Mouse (Mus musculus) ovary, adult 10 weeks (tissue): ENCODE results near the gene Msh6. TPM values are rescaled to one million over a fixed set of nuclear protein-coding genes. Genes with fewer than 3 reads are reported as not detected.

Experiments
- polyA plus RNA-seq: library from polyadenylated mRNA; stranded (reverse); fragments of 350-450 nt; fragmentation: Illumina TruSeq; extraction: RNeasy Lipid Tissue Mini Kit (QIAGEN cat#74804); gene quantifications from one replicate; pipeline ENCODE4 v1.2.3, GENCODE M21; 2014

Msh6 gene
- 44.3 TPM for polyA plus RNA-seq

DNA sequence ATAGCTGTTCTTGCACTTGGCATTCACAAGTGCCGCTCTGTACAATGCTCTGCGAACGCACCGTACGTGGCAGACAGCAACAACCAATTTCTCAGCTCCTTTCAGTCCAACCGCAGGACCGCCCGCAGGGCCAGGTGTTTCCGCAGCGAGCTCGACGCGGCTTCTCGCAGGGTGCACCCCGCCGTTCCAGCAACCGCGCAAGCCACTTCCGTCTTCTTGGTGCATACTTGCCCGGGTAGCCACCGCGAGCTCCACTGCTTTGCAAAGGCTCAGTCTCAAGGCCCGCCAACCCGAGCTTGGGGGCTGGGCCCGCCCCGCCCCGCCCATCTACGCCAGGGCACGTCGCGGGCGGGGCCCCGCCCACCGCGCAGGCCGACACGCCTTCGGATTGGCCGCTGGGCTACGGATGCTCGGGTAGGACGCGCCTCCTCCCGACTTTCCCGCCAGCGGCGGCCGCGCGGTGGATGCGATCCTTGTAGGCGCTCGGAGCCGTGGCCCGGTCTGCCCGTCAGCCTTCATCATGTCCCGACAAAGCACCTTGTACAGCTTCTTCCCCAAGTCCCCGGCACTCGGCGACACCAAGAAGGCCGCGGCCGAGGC is at the start of gene Msh6:
TSS of gene Msh6 (plus strand) at position 434 of the 600 bp plus-strand sequence.

Other genes starting within 250 kb of the Msh6 start
- not detected for gene Kcnk12, start 177.1 kb upstream of the Msh6 start, polyA plus RNA-seq
- gene Rpl36-ps4, start 54.1 kb upstream of the Msh6 start, polyA plus RNA-seq = not detected
- 274 TPM for gene Fbxo11, start 90.2 kb downstream of the Msh6 start, polyA plus RNA-seq